Mouse (Mus musculus) lung, adult 2 months (tissue): ENCODE measurements around the gene 4930442H23Rik.

Source experiments
- CTCF ChIP-seq: fragments of 200-500 bp; IDR thresholded peaks from 2 replicates; pipeline ENCODE4 v1.5.1; 2011; ENCODE audit warnings: mild to moderate bottlenecking, low read length, control low read depth; ENCODE audit not compliant: insufficient read depth
- POLR2A ChIP-seq: fragments of 200-500 bp; IDR thresholded peaks from 2 replicates; pipeline ENCODE4 v1.6.1; 2011; ENCODE audit warnings: low read depth, mild to moderate bottlenecking, control low read depth, low read length, borderline replicate concordance; ENCODE audit errors: extremely low read depth

GRCm38 (mm10) chr10:81191342-81191982 lies 7.8 kb upstream of the 4930442H23Rik start:
- TF ChIP-seq POLR2A (no peak), CTCF (no peak)
